Mouse (Mus musculus) neutrophil, adult 5-6 weeks (primary cell): ENCODE measurements around the gene Prss35. TPM values are rescaled to one million over a fixed set of nuclear protein-coding genes. Genes with fewer than 3 reads are reported as not detected.

Experiments
- ATAC-seq: fragments of 151-379, 151-347 bp; 2 replicates; pipeline ENCODE4 v1.8.0; 2017; ENCODE audit warnings: mild to moderate bottlenecking, moderate TSS enrichment; ENCODE audit not compliant: insufficient number of reproducible peaks, poor library complexity, low FRiP score, severe bottlenecking; ENCODE audit errors: extremely low read depth
- total RNA-seq: library from RNA; stranded (forward); fragments of 200-1000 nt; gene quantifications from 2 replicates; pipeline ENCODE4 v1.2.3, GENCODE M21; 2017

Gene Prss35
- total RNA-seq, 1 experiment from 2014 or later, result not detected

DNA sequence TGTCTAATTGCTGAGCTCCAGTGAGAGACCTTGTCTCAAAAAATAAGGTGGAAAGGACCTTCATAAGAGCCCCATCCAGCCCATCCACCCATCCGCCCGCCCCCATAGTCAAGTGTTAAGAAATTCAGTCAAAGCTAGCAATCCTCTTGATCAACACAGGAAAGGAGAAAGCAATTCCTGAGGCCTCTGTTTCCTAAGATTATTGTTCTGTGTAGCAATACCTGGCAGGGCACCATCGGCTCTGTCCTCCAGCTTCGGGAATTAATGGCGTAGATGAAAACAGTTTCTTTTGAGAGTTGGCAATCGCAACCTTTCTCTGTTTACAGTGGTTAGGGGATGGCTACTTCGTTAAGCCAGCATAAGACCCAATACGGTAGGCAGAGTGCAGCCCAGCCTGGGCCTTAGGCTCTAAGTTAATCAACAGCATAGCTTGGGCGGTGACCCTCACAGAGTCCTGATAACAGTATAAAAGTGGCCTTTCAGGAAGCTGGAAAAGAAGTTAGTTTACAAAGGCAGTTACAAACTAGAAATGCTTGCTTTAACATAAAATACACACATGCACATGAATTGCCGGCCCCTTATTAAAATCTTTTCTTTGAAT, 15.1 kb upstream of the Prss35 start:
- ATAC-seq, result no peak

DNA sequence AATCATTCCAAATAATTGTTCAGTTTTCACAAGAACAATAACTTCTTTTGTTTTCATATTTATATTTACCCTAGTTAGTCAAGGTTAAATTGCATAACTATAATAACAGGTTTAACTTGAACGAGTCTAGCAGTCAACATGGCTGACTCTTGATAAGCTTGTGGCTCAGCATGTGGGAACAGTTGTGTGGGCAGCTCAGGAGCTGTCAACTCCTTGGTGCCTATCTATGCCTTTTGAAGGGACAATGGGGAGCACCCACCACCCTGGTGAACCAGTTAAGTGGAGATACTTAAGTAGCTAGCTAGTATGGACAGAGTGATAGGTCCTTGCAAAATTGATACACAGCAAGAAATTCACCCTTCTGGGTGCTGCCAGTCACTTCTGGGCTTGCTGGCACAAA, 14.4 kb upstream of the Prss35 start:
- no peak for ATAC-seq

DNA sequence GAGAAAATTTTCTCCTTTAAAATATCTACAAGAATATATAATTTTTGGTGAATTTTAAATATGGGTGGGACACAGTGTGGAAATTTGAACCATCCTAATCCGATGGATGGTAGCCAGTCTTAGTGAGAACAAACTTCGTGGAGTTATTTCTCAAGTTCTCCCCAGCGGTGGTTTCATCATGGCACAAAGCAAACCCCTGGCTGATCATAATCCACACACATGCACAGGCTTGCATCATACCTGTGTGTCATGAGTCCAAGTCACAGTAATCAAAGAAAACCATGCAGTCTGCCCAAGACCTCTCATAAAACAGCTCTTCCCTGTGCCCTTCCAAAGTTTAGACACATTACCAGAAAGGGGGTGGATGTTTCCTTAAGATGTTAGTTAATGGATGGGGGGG, 13.6 kb upstream of the Prss35 start:
- ATAC-seq, result no peak

DNA sequence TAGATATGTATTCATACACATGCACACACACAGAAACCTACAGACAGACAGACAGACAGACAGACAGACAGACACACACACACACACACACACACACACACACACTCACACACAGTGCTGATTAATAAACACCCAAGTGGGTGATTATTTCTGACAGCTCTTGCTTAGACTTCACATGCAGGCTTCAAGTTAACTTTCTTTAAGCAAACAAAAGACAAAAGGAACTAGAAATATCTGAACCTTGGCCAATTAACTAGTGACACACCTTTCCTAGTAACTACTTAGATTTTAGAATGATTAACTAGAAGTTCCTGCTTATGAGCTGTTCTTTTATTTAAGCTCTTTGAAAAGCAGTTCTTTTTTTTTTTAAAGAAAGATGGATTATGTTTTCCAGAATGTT, 9.1 kb upstream of the Prss35 start:
- no peak for ATAC-seq

DNA sequence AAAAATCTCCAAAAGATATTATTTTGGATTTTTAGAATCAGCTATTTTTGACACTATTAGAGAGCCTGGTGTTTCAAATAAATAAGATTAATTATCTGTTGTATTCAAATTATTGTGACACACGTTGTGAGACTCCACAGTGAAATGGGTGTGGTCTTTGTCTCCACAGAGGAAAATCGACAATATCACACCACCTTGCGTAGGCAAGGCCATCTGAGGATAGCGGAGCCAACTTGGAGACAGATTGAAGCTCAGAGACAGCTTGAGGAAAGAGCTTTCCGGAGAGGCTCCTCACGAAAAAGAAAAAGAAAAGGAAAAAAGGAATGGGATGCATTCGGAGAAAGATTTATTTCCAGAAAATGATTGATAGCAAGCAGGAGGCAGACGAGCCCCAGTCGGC, 8.7 kb upstream of the Prss35 start:
- no peak for ATAC-seq

DNA sequence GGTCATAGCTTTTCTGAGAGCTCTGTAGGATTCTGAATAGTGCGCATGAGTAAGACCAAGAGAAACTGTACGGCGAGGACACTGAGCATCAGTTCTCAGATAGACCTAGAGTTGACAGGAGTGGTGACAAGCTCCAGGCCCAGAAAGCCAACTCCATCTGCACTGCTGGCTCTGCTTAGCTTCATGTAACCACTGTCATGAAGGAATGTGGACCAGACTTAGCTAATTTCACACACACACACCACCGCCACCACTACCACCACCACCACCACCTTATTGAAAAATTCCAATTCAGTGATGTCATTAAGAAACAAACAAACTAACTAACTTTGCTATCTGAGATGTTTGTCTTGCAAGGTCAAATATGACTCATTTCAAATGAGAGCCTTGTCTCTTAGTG, 6.5 kb upstream of the Prss35 start:
- ATAC-seq, result no peak

DNA sequence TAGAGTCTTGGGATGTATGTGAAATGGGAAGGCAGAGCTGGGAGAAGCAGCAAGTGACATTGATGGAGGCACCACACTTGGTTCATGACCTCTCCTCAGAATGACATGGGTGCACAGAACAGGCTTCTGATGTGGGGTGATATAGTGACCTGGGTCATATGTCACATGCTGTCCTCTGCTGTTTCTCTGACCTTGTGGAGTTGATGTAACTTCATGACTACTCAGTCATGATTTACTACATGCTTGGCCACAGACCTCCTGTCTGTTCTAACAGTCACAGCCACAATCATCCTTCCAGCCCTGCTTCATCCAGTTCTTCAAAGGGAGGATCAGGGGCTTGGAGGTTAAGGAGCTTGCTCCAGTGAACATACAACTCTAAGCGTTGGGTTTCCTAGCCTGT, 5.4 kb upstream of the Prss35 start:
- ATAC-seq, result no peak

DNA sequence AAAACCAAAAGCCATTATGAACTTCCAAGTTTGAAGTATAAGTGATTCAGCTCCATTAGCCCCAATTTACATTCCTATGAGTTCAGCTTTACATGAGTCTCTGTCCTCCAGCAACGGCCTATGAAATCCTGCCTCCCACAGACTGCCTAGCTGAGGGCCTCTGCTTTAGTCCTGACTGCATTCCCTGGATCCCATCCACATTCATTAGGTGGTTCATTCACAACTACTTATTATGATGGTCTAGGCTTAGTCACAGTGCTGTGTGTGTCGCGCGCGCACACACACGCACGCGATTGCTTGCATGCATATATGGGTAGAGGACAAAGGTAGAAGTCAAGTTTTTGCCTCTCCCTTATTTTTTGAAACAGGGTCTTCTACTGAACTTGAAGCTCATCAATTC, 4.6 kb upstream of the Prss35 start:
- ATAC-seq, result no peak

DNA sequence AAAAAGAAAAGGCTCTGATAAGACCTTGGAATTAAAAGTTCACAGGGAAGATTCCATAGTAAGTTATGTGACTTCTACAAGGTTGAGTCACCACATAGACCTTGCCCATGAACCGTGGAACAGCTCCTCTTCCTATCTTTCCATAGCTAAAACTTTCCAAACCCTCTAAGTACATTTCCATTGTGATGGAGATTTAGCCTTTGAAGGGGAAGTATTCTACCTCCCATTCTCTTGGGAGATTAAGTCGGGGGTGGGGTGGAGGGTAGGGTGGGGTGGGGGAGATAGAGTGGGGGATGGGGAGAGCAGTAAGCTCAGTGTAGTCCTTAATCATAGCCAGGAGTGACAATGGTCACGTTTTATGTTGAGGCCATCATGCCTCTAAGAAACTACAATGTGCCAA, 3.5 kb upstream of the Prss35 start:
- ATAC-seq, result no peak

DNA sequence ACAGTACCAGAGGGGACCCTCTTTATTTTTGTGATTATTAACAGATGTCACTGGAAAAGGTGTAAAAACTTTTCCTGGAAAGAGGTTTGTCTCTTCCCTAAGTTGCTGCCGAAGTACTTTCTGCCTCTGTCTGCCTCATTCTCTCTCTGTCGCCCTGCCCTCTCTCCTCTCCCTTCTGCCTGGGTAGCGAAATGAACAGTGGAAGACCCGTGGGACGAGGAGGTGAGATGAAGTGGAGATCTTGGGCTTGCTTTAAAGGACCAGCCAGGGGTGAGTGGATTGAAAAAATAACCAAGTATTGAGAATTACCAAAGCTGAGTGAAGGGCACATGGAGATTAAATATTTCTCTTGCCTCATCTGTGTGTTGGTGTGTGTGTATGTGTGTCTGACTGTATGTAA, 592 bp downstream of the Prss35 start:
- no peak for ATAC-seq

DNA sequence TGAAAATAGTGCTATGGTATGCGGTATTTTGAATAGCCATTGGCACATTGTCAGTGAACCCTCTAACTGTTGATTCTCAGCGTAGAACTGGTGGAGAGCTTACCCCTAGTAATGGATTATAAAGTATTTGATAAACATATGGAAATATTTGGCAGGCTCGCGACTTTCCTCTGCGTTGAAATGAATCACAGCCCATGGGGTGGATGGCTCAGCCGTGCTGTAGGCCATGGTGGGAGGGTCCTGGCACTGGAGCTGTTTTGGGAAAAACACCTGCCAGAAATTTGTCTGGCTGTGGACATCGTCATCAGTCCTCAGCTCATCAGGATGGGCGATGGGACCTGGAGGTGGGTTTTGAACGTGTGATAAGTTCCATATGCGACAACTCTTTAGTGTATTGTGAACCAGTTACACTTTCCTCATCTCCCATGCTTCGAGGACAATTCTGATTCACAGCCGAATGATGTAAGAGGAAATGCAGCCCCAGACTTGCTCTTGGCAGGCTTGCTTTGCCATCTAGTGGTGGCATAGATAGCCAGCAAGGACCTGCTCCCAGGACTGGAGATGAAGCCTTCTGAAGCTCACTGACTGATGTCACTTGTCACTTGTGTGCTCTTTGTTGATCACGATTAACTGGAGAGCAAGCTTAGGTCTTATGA, 2.6 kb downstream of the Prss35 start:
- no peak for ATAC-seq

DNA sequence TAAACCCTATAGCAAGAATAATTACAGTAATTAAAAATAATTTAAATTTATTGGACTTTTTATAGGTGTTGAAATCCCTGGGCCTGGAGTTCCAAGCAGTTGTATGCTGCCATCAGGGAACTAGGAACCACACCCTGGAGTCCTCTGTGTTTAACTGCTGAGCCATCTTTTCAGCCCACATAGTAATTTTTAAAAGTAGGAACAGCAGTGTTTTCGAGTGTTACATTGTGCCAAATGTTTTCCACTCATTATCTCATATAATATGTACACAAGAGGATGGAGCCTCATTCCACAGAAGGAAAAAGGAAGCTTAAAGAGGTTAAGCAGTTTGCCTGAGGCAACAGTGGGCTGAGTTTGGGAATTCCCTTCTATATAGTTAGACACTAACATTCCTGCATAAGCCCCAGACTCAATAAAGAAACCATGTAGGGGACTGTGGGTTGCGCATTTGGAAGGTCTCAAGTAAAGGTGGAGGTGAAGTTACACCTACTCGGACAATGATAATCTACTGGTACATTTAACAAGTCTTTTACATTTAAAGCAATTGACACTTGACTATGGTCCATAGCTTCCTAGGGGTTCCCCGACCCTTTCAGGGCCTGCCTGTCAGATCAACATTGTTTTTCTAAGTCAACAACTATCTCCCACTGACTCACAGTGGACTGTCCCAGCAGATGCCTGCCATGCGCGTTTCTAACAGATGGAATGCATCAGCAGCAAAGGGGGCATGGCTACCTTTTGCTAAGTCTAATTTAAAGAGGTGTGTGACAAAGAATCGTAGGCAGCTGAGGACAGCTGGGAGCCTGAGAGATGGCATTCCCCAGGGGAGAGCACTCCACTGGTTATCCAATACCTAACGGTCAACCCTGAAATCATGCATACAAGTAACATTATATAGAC, 19.3 kb downstream of the Prss35 start:
- ATAC-seq, result no peak

DNA sequence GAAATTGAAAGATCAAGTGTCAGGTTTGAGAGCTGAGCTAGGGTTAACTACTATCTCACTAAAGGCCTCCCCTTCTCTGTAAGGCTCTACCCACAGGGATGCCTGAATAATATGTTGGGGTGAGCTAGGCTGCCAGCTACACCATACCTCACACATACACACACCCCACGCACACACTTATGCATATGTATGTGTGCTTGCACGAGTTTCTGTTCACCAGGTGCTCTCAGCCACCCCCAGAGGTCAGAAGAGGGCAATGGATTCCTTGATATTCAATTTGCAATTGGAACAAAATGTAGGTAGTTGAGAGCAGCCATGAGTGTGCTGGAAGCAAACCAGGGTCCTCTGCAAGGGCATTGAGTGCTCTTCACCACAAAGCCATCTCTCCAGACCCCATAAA, 20.6 kb downstream of the Prss35 start:
- ATAC-seq, result no peak

DNA sequence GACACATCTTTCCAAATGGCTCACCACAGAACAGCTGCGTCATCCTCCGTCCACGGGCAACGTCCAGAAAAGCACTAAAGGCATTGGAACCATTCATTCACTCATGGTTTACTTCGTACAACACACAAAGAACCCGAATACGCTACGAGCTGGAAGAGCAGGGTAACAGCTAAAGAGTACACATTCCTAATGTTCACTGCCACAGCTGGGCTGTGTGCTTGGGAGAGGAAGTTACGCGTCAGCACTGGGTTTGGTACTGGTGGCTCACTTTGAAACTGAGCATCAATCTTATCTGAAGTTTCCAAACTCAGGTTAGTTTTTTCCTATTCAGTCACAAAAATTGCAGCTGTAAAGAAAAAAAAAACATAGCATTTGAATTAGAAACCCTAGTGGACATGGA, 23.5 kb downstream of the Prss35 start:
- no peak for ATAC-seq

DNA sequence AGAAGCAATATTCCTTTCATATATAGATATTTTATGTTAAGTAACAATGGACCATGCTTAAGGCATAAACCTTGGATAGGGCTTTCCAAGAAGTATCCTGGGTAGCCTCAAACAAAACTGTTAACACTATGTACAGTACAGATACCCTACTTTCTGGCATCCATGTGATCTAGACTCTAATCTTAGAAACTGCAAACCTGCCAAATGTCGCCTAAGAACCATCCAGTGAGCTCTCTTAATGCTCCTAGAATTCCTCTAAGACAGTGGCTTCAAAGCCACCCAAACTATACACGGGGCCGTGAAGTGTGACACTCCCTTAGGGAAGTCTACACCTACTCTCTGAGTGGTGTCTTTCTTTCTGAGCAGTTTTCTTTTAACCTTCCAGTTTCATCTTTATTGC, 29.4 kb downstream of the Prss35 start:
- no peak for ATAC-seq

DNA sequence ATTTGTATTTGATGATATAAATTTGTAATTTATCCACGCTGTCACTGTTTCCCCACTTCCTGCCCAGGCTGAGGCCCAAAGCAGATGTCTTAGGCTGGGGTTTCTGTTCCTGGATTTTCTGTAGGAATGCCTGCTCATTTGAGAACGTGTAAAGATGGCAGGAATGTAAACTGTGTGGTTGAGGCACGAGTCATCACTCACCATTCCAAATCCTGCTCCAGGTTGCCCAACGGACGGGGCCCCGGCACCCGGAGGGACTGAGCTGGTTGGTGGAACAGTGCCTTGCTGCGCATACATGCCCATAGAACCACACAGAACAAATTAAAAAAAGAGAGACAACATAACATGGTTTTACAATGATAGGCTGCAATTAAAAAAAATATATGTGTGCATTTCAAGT, 30.5 kb downstream of the Prss35 start:
- ATAC-seq, result no peak

DNA sequence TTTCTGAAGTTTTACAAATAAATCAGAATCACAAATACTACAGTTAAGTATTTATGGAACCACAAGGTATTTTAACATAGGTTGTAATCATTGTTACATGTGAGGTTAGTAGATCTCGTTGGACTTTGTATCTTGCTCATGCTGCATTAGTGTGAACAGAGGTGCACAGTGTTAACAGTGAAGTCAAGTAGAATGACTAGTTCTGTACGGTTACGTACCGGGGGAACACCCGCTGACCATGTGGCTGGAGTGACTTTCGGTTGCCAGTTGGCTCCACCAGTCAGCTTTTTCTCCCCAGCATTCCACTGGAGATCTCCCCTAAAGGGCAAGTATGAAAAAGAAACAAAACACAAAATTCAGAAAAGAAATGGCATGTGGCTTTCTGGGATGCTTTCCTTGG, 31.9 kb downstream of the Prss35 start:
- ATAC-seq, result no peak

DNA sequence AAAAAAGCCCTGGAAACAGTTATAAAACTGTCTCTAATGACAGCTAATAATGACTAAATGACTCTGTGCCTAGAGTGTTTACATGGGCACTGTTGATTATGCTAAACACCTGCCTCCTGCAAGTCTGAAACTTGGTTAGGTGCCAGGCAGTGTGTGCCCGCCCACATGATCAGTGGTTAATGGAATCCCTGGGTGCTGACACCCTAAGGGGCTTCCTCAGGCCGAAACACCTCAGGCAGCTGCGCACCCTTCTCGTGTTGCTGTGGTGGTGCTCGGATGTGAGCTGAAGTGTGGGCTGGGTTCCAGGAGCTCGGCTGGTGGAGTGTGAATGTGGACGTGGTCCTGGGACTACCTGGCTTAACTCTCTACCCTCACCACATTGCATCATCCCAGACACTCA, 33.9 kb downstream of the Prss35 start:
- no peak for ATAC-seq

DNA sequence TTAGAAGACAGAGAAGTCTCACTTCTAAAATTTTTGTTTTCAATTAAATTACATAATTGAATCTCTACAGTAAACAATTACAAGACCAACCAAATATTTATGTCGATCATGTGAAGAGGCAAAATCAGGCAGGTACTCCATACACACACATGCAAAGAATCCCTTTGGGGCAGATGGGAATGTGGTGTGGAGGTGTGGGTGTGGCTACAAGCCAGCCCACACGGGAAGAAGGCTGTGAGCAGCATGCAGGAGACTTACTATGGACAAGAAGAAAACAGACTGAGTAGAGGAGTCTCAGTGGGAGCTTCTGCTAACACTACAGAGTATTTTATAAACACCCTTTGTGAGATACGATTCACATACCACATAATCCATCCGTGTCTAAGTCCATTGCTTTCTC, 34.8 kb downstream of the Prss35 start:
- no peak for ATAC-seq

DNA sequence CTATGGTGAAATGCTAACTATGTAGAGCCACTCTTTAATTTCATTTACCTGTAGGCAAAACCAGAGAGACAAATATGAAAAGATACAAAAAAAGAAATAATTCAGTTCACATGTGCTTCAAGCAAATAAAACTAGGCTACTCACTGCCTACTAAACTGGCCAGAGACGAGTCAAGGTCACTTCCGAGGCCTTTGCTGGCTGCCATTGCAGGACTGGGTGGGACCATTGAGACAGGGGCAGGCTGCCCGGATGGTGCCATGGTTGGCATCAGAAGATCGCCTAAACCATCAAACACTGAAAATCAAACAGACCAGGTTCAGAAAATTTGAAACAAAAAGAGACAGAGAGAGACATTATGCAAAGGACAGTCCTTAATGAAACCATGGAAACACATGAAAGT, 38.0 kb downstream of the Prss35 start:
- no peak for ATAC-seq
